Mouse (Mus musculus): ENCODE data around the gene Slmap.

The Slmap gene

DNA sequence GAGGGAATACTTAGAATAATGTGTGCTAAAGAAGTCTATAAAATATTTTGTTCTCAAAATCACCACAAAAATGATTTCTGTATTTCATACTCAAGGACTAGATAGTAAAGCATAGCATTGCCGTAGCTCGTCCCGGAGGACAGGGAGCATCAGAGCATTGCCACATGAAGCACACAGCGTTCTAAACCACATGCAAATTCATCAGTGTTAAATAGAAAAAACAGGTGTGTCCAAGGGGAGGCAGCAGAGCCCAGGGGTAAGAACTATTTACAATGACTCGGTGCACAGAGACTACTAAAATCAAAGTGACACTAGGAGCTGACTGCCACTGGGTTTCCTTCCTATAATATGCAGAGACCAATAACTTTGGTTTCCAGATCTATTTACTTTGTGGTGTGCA, 57.0 kb downstream of the Slmap start:
- DNase-seq (ENCODE audit: low read depth, low spot score): no peak

DNA sequence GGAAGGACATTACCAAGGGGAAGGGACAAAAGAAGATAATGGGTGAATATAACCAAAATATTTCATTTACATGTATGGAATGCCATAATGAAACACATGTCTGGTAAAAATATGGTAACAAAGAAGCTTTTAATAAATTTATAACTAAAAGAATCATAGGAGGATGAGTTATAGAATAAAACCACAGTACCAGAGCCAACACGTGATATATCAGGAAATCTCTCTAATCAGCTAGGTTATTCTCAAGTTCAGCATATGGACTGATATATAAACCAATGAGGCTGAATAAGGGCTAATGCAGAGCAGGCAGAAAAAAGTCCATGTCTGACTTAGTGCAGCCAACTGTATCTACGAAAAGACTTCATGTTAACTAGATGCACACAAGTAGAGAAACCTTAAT, 58.3 kb downstream of the Slmap start:
- DNase-seq (ENCODE audit: low read depth, low spot score): no peak

DNA sequence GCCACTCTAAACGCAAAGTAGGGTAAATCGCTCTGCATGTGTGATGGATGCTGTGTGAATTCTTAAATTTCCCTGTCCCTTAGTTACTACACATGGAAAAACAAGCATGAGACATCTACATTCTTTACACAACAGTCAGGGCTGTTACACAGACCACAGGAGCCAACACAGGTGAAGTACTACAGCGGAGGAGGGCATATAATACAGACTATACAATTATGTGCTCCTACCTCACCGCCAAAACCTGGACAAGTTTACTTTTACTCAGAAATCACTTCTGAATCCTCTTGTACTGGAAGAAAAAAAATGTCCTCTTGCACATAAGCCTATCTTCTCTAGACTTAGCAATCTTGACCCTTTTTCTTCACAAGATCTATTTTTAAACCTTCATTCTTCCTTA, 66.8 kb downstream of the Slmap start:
- DNase-seq (ENCODE audit: low read depth, low spot score): no peak

DNA sequence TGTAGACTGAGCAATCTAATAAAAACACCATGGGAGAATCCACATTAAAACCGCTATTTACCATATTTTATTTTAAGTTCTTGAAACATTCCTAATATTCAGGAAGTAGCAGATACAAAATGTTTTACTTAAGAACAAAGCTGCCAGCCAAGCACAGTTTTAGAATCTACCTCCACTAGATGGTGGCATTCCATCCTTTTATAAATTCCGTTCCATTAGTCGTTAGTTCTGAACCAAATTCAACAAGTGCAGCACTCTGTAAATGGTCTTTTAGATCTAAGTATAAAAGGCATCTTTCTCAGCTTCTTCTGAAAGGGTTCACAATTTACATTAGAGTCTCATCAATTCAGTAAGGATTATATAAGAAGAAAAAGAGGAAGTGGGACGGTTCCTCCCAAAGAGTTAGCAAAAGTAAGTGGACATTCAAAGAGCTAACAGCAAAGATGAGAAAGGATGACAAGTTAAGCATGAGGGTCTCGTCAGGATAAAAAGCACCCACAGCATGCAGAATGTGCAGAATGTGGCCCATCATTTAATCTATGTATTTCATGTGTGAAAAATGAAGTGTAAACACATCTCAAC, 68.1 kb downstream of the Slmap start:
- no peak for DNase-seq (ENCODE audit: low read depth, low spot score)

DNA sequence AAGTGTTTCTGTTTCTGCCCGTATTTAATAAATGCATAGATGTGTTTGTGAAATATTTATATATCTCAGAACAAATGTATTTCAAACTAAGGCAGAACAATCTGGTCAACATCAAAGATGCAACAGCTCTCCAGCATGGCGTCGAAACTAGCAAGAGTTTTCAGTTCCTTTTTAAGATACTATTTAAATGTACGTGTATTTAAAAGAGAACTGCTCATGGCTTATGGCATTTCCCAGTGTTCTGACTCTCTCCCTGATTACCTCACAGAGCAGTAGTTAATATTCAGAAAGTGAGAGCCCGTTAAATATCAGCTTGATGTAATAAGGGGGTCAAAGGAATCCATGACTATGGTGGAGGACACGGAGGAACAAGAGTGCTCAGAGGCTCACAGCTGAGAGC, 68.8 kb downstream of the Slmap start:
- no peak for DNase-seq (ENCODE audit: low read depth, low spot score)

DNA sequence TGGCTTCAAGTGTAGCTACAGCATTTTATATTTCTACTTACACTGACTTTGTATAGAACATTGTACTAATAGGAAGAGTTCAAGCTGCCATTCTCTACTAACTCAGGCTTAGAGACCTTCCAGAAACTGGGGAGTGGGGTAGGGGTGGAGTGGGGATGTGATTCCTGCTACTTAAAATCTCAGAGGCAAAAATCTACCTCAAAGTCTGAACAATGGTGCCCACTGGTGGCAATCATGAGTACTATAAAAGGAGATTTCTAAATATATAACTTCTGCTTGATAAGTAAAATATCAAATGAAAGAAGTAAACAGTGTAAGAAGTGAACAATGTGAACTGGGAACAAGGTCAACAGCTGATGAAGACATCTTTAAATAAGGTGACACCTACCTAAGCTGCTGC, 75.2 kb downstream of the Slmap start:
- DNase-seq (ENCODE audit: low read depth, low spot score): peak; percentile 36

DNA sequence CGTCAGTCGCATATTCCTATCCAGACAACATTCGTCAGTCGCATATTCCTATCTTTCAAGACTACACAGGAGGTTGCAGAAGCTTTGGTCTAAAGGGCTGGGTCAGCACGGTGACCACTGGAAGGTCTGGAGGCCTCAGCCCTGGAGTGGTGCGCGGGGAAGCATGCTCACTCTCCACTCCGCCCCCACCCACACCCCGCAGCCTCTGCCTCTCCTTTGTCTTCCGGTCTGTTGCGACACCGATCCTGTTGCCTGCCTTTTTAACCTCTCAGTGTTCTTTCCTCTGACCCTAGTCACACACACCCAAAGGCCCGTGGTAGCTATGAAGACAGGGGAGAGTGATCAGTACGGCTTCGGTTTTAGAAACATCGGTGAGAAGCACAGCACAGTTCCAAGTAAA, 79.9 kb downstream of the Slmap start:
- no peak for DNase-seq (ENCODE audit: low read depth, low spot score)

DNA sequence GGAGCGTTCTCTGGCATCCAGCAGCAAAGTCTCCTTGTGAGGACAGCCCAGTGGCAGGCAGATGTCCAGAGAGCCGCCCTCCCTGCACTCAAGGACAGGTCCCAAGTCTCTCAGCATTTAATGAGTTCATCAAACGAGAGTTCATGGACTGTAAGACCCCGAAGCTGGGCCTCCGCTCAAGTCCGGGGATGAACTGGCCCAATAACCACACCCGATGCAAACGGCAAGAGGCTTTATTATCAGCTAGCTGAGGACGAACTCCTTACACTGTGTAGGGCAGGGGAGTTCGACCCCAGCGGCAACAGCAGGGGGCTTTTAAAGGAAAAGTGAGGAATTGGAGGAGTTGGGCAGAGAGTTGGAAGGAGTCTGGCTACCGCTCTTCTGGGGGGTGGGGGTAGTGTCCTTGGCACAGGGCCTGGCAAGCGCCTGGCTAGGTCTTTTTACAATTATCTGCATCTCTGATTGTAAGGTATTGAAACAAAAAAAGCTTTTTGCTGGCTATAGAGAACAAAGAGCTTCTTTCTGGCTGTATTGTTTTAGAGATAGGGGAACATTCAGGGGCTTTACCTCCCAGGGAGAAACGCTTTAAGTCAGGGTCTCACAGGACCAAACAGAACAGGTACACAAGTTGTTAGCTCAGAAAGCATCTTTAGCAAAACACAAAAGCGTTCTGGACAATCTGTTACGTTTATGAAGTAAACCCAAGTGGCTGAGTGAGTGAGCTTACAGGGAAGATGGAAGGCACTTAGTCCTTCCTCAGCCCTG, 84.5 kb downstream of the Slmap start:
- no peak for DNase-seq (ENCODE audit: low read depth, low spot score)

DNA sequence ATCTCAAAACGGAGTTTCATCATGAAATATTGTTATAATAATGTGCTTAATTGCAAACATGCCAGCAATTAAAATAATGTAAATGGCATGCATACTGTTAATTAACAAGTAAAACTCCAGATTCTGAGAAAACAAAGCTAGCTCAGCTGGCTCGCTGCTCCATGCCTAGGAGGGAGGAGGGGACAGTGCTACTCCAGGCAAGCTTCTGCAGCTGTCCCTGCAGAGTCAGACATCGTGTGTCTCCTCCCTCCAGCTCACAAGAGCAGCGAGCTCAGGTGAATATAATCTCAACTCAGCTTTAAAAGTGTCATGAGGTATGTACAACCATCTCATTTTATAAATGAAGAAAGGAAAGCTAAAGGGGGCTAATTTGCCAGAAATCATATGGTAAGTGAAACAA, 86.2 kb downstream of the Slmap start:
- DNase-seq (ENCODE audit: low read depth, low spot score): no peak

DNA sequence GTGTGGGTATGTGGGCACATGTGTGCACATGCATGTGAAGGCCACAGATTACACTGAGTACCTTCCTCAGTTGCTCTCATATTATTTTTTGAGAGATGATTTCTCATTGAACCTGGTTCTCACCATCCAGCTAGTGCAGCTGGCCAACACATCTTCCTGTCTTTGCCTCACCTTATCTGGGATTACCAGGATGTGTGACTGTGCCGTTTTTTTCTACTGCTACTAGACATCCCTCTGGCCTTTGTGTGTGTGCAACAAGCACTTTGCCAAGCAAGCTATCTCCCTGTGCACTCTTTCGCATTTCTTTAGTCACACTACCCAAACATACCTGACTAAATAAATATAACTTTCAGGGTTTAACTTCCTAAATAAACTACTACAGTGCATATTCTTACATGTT, 87.5 kb downstream of the Slmap start:
- no peak for DNase-seq (ENCODE audit: low read depth, low spot score)

DNA sequence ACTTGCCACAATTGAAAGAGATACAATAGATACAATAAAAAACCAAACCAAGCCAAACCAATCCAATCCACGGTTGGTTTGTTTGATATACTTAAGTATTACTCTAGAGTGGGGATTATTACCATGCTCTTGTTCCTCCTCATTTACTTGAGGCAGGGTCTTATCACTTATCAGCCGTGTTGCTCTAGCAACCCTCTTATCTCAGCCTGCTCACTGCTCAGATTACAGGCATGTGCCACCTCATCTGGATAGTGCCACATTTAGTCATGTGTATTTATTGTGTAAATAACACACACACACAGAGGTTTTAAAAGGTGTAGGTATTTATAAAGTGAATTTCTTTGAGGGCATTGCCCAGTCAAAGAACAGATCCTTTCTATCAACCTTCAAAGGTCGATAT, 88.2 kb downstream of the Slmap start:
- no peak for DNase-seq (ENCODE audit: low read depth, low spot score)

DNA sequence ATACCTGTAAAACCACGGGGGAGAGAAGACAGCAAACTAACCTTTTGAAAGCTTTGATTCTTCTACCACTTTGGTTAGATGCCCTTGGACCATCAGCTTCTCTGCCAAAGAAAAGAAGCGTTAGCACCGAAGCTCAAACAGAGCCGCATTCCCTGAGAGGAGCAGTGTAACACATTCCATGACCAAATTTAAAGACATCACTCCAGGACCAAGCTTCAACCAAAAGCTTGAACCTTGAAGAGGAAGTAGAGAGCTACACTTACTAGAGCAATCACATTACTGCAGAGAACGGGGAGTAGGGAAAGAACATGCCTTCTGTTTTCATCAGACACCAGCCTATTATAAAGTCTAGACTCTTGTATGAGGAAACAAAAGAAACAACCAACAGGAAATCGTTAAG, 92.2 kb downstream of the Slmap start:
- no peak for DNase-seq (ENCODE audit: low read depth, low spot score)

DNA sequence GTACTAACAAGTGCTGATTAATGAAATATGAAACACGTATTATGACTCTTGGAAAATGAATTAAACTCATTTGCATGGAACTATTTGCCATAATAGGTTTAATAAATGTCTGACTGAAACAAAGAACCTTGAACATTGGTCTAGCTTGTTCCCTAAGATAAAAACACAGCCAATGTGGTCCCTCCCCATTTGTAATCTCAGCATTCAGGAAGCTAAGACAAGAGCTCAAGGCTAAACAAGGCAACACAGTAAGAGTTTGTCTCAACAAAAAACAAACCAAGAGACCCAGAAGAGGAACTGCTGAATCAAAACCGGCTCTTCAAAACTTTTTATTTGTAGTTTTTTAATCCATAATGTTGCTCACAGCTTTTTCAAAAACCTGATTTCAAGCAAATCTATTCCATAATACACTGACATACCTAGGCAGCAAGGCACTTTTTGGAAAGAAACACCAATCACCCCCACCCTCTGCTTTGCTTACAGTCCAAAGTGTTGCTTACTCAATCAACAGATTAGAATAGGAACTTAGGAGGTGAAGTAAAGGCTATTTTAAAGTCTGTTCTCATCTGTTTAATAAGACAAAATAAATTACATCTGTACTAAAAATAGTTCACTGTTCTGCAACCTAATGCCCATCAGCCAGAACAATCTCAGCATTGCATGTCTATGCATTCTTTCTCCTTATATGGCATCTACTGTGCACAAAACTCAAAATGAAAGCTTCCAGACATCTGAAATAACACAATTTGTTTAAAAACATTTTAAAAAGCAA, 93.5 kb downstream of the Slmap start:
- DNase-seq (ENCODE audit: low read depth, low spot score): peak; percentile 29

DNA sequence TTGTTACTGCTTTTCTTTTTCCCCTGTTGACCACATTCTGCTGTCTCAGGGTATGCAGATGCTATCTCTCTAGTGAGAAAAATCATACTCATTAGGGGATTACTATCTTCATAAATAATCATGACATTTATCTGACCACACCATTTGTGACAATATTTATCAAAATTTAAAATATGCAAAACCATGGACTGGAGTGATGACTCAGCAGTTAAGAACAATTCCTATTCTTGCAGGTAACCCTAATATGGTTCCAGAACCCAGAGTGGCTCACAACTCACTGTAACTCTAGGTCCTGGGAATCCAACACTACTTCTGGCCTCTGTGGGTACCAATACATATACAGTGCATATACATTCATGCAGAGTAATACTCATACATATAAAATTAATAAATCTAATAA, 94.7 kb downstream of the Slmap start:
- DNase-seq (ENCODE audit: low read depth, low spot score): no peak

DNA sequence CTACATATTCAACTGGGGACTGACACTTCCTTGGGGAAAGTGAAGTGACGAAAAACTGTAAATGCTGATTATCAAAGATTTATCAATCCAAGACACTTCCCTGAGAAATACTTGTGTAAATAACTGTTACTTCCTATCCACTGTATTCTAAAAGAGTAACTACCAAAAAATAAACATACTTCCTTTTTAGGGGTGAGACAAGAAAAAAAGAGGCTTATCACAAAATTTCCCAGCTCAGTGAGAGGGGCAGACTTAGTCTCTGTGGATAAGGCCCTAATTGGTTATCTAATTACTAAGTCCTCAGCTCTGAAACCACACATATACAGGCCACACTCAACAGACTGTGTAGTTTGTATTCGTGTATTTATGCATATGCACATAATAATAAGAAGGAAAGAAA, 97.0 kb downstream of the Slmap start:
- no peak for DNase-seq (ENCODE audit: low read depth, low spot score)

DNA sequence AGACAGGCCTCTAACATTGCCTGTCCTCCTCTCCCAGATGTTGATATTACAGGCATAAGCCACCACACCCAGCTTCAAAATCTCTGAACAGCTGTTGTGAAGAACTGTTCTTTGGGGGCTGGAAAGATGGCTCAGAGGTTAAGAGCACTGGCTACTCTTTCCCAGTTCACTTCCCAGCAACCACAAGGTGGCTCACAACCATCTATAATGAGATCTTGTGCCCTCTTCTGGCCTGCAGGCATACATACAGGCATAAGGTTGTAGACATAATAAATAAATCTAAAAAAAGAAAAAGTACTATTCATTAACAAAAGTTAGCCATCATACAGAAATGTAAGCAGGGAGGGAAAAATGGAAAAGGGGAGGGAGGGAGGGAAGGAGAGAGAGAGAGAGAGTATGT, 98.4 kb downstream of the Slmap start:
- DNase-seq (ENCODE audit: low read depth, low spot score): peak; percentile 20

DNA sequence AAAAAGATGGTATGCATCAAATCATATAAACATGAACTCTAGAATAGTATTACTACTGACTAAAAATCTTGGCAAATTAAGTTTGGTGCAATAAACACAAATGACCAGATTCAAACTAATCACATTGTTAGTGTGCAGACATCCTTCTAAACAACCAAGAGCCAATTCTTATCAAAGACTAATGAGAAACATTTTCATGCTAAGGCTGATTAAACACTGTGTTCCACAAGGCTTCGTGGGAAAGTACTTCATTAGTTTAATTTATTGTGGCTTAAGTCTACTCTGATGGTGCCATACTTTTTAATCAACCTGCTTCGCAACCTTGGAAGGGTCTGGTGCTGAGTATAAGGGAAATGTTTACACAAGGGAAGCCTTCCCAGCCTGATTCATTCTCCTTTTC, 102.4 kb downstream of the Slmap start:
- DNase-seq (ENCODE audit: low read depth, low spot score): no peak

DNA sequence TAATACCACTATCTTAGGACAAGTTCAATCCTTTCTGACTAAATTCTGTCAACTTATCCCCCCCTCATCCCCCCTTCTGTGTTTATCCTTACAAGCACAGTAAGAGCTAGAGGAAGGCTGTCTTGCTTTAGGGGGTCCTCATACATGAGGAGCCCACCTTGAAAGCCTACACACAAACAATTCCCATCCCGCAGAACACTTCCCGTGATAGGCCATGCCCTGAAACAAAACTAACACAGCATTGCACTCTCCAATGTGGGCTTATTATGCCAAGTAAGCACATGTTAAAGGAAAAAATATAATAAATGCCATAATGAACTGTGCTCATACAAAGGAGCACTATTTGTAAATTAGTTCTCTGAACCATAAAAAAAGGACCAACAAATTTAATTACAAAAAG, 102.8 kb downstream of the Slmap start:
- no peak for DNase-seq (ENCODE audit: low read depth, low spot score)

DNA sequence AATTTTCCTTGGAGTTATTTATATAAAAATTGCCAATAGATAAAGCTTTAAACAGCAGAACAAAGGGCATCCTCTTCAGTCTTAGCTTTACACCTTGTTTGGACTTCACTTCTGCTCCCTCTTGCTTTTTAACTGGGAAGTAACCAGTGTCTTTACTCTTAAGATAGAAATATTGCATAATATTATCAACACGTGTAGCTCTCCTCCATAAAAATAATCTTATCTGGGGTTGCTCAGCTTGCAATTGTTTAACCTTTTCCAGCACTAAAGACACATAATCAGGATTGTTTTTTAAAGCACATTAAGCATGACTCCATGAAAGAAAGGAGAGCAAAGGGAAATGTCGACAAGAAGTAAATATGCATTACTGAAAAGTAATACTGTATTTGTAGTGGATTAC, 114.5 kb downstream of the Slmap start:
- no peak for DNase-seq (ENCODE audit: low read depth, low spot score)

DNA sequence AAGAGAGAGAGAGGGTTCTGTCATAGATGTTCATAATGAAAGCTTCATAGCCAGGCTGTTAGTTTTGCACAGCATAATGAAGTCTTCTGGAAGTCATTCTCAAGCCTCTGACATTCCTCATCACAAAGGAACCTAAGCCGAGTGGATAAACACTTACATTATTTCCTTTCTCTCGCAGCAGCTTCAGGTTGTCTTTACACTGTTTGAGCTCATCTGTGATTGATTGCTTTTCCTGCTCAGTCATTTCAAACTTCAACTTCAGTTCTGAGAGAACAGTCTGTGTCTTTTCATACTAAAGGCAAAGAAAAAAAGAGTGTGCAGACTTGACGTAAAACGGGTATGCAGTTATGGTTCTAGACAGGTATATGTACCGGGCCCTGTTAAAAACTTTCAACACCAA, 116.8 kb downstream of the Slmap start:
- DNase-seq (ENCODE audit: low read depth, low spot score): no peak

DNA sequence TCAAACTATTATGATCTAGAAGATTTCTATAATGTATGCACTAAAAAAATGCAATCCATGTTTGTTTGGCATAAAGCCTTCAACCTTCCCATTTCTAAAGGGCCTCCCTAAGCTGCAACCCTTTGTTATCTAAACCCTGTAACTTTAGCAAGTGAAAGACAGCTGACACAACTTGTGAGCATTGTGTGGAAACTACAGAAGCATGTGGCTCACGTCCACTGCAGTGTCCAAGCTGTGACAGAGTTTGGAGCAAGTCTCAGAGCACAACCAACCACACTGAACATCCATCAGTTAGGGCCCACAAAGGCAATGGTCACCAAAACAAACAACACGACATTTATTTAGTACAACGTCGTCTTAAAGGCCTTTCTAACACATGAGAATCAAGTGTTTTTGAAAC, 117.6 kb downstream of the Slmap start:
- DNase-seq (ENCODE audit: low read depth, low spot score): no peak

DNA sequence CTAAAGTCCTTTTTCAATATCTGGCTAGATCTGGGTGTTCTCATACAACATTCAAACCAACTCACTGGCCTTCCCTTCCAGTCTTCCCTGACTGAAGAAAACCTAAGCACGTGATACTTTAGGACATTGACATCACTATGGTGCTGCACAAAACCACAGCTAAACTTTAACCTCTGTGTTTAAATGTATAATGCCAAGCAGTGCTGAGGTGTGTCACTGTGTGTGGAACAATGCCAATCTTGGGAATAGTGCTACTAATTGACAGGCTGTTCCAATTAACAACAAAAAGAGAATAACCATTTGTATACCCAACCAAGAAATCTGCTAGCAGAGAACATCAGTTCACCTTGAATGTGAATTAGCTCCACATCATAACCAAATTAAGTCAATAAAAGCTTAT, 121.2 kb downstream of the Slmap start:
- no peak for DNase-seq (ENCODE audit: low read depth, low spot score)

DNA sequence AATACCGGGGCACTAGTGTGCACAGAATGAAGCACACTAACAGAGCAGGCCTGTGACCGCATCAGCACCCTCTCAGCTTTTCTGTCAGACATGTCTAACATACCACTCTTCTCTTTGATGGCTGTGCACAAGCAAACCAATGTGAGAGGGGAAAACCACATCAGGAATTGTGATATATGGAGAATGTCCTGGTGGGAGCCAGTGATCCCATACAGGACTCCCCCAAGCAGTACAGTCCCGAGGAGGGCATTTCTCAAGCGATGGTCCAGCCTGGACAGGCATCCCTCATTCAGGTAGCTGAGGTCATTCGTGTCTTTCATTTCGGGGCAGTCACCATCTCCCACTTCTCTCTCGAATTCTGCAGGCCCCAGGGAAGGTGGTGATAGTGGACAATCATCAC, 128.0 kb downstream of the Slmap start:
- DNase-seq (ENCODE audit: low read depth, low spot score): no peak
